Mouse (Mus musculus) mouse embryonic stem cell (cell line): ENCODE measurements around the gene Crip1.

Source experiments
- in situ Hi-C, 2 experiments: fragments of 300-500 bp; cut with MboI; formaldehyde crosslinking; loops; 1 replicate in 1 of 2; 3 replicates in 1 of 2; pipeline ENCODE4 v1.14.3; 2019 to 2020; ENCODE audit warnings: low sequenced_read_pairs in 2 of 2, low pct_unique_long_range_greater_than_20kb in 1 of 2, mixed read lengths in 1 of 2; ENCODE audit not compliant: unreplicated experiment in 1 of 2

Gene Crip1

DNA sequence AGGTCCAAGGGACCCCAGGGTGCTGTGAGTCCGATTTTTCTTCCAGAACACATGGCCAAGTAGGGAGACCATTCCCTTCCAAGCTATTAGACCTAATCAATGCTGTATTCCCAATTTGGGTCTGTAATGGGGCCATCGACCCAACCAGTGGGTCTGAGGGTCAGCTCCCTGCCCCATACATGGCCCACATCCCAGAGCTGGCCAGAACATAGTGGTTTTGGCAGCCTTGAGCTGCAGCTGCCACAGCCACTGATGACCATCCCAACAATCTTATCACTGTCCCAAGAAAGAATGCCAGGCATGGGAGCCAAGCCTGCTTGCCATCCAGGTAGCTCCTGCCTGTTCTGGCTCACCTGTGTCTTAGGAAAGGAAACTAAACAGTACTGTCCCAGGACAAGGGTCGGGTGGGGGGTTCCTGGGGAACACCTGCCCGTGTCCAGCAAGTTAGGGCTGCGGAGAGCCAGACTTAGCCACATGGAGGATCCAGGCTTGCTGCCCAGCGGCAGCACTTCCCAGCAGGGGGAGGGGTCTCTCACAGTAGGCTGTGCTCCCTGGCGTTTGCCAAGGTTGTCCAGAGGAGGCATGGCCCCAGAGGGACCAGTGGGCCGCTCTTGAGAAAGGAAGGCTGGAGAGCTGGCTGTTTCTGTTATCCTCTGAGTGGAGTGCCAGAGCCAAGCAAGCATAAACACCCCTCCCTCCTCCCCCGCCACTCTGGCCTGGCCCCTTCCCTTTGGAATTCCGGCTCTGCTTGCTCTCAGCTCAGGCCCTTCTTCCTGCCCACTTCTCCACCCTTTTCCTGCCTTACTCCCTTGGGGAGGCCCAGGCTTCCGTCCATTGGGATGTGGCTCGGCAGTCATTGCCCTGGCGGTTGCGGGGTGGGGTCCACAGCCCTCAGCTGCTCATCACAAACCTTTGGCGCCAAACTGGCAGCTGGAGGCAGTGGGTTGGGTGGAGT lies 3.8 kb upstream of the Crip1 start:
- in situ Hi-C loops = no loop called here

DNA sequence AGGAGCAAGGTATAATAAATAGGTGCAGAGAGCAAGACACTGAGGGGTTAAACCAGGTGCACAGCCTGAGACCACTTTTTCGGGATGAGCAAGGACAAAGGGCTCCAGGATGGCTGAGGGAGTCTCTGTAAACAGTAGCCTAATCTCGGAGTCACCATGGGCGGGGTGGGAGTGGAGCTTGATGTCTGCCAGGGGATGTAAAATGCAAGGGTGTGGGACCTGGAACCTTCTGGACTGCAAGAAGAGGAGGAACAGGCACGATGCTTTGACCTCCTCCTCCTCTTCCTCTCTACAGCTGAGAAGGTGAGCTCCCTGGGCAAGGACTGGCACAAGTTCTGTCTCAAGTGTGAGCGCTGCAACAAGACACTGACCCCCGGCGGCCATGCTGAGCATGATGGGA lies 3.0 kb upstream of the Crip1 start:
- in situ Hi-C loops = no loop called here

- in situ Hi-C loops = no loop called here
Observed at GRCm38 (mm10) chr12:113144001-113144756, 1.9 kb upstream of the Crip1 start.

DNA sequence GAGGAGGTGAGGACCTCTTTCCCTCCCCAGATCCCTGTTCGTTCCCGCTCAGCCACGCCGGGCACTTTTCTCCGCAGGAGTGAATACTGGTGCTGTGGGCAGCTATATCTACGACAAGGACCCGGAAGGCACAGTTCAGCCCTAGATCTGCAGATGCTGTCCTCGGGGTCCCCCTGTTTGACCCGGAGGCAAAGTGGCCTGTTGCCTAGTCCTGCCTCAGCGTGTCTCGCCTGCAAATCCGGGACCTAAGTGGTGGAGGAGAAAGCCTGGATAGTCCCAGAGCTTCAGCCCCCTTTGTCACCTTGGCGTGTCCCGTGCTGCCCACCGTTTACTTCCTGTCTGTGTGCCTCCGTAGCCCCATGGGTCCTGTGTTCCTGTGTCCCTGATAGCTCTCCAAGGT lies 1.2 kb upstream of the Crip1 start:
- in situ Hi-C loops = no loop called here

- in situ Hi-C loops = no loop called here
Observed at GRCm38 (mm10) chr12:113145591-113145990, 525 bp upstream of the Crip1 start.

GRCm38 (mm10) chr12:113147481-113147880 lies 1.4 kb downstream of the Crip1 start:
- in situ Hi-C loops = no loop called here

DNA sequence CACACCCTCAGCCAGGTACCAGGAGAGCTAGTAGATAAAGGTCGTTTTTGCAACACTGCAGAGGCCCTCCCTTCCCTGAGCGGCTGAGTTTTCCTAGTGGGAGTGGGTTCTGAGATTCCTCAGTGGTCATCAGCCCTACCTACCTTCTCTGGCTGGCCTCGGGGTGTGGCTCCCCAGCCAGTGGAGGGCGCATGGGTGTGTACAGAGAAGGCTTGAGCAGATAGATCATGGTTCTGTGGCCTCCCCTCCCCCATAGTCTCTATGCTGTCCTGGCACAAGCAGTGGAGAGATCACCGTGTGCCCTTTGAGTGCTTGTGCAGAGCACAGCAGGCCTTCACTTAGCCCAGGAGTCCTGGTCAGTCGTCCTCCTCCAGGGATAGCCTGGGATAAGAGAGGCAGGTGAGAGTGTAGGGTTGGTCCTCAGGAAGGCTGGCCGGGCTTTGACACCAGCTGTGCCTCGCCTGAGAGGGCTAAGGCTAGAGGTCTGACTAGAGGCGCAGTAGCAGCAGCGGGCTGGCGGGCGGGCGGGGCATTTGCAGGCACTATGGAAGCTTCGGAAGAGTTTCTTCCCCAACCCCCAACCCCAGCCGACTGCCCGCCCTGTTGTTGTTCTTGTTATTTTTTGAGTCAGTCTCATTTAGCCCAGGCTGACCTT lies 2.4 kb downstream of the Crip1 start:
- in situ Hi-C loops = no loop called here

DNA sequence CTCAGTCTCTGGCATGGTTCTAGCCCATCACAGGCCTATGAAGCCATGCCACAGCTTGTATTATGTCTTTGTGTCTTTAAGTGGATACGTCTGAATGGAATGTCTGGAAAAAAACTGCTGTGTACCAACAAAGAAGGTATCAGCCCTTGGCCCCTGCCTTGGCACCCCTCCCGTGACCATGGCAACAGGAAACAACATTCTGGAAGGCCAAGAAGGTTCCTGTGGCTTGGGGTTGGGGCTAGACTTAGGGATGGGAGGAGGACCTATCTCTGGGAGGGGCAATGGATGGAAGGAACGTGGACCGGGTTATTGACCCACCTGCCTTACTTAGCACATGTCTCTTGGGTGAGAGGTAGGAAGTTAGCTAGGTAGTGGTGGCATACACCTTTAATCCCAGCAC lies 3.2 kb downstream of the Crip1 start:
- in situ Hi-C loops = no loop called here

DNA sequence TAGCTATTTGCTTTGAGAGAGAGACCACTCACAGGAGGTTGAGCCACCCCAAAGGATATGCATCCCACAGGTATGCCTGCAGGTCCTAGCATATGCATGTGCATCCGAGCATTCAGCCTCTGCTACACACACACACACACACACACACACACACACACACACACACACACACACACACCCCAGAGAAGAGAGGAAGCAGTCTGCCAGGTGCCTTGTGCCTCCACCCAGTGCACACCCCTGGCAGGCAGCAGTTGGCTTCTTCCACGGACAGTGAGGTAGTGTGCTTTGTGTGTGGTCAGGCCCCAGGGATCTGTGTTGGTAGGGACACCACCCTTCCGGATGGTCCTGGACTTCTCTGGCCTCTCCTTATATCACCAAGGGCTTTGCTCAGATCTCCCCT lies 3.8 kb downstream of the Crip1 start:
- in situ Hi-C loops = no loop called here

GRCm38 (mm10) chr12:113150591-113150990 lies 4.5 kb downstream of the Crip1 start:
- in situ Hi-C loops = no loop called here

DNA sequence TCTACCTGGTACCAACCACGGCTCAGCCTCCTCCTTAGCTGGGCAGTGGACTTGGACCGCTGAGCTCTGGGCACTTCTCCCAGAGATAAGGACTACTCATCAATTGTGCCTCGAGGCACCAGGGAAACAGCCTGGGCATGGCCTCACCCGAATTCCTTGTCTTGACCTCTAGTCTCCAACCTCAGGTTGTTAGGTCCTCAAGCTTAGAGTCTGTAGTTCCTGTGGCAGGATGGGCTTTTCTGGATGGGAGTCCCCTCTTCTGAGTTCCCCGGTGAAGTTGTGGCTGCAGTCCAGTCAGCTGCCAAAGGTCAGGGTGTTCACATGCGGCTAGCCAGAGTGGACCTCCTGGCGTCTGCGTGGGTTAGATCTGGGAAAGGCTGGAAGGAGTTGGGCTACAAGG lies 4.9 kb downstream of the Crip1 start:
- in situ Hi-C loops = no loop called here

- in situ Hi-C loops = no loop called here
Observed at GRCm38 (mm10) chr12:113151661-113152271, 5.7 kb downstream of the Crip1 start.

DNA sequence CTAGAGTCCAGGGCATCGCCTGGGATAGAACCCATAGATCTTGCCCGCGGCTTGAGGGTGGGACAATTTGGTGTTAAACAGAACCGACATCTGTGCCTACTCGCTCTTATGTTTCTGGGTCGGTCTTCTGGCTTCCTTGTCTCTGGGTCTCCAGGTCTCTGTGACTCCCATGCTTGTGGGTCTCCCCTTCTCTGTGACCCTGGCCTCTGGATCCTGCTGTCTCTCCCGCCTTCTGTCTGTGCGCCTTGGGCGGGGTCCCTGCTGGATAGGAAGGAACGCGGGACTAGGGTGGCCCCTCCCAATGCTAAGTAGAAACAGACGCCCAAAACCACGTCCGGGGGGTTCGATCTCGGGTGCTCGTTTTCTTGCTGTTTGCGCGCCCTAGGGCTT lies 6.2 kb downstream of the Crip1 start:
- in situ Hi-C loops = no loop called here

- in situ Hi-C loops = no loop called here
Observed at GRCm38 (mm10) chr12:113152991-113153525, 6.9 kb downstream of the Crip1 start.

- in situ Hi-C loops = no loop called here
Observed at GRCm38 (mm10) chr12:113153971-113154370, 7.9 kb downstream of the Crip1 start.

DNA sequence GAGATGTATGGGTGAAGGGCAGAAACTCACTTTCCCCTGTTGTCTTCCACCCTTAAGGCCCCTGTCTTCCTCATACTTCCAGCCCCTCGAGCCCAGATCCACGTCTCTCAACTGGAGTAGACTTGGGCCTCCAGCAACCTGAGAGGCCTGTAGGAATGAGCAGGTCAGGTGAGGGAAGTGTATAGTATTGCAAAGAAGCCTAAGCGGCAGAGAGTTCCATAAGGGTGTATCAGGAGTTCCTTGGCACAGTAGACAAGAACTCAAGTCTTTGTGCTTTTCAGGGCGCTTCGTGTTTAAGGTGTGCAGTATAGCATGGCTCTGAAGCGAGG lies 8.6 kb downstream of the Crip1 start:
- in situ Hi-C loops = no loop called here

DNA sequence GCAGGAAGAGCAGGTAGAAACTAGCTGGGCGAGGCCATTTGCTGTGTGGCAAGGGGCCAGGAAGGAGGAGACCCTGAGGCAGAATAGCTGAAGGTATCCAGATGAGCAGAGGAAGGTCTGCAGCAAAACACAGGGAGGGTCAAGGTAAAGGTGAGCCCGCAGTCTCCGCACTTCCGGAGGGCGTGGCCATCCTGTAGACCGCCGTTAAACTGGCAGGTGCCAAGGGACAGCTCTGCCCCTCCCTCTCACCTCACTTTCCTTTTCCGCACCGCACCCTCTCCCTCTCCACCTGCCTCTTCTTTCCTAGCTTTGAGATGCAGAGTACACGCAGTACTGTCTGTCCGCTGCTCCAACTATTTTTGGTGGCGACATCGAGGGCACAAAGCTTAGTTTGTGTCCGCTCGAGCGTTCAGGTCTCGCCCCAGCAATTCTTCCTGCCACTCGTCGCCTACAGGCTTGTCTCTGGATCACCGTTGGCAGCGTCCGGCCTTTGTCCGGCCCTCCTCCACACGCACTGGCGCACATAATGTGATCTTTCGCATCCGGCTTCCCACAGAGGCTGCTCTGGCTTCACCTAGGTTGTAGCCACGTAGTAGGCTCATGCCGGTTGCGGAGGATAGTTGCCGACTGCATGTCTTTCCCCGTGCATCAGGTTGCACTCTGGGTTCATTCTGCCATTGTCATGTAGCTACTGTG lies 9.1 kb downstream of the Crip1 start:
- in situ Hi-C loops = no loop called here

- in situ Hi-C loops = no loop called here
Observed at GRCm38 (mm10) chr12:113155887-113156539, 9.9 kb downstream of the Crip1 start, which contains the start of gene Tedc1. TSS of gene Tedc1 (plus strand) at chr12:113156421.
